Mouse (Mus musculus): Measurements from ENCODE around the gene Cdk2ap2.

DNA sequence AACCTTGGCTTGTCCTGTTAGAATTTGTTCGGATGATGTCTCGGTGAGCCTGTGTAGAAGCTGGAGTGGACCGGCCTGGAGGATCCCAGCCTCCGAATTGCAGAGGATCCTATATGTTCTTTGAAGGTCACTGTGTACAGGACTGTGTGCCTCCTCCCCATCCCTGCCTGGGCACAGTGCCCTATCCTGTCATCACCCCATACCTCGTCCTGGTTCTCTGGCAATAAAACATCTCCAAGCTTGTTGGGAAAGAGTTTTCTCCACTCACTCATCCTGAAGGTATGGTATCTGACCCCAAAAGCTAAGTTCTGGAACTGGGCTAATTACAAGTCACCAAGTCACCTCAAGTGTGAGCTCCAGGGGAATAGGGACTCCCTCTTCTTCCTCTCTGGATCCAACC, 9.9 kb upstream of the Cdk2ap2 start:
- TF ChIP-seq CTCF (IDR thresholded peaks at IDR 0.05; ENCODE audit: low read depth) (no peak), EP300 (IDR thresholded peaks at IDR 0.05; ENCODE audit: low read depth) (no peak)

Data from heart, postnatal 0 days (tissue).